Mouse (Mus musculus): Measurements from ENCODE around the gene Ttc39b. TPM values are rescaled to one million over a fixed set of nuclear protein-coding genes. Genes with fewer than 3 reads are reported as not detected.

Gene Ttc39b
- total RNA-seq, 1 experiment: 65.6 TPM

DNA sequence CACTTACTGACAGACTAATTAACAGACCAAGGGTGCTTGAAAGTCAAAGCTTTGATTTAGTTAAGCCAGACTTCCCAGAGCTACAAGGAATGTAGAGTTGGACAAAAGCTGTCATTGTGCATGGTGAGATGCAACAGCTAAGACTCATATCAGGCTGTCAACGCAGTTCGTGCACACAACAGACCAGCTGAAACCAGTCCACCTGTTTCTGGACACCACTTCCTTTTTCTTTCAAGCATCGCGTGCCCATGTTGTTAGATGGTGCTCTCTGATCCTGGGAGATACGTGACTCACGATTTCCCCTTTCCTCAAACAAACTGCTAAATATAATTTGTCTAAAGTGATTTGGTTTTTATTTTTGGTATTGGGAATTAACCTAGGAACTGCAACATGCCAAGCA, 29.9 kb upstream of the Ttc39b start:
- in situ Hi-C loops (cut with MboI; ENCODE audit: low sequenced_read_pairs in 2 of 2, unreplicated experiment in 2 of 2): no loop called here
- no peak for DNase-seq (ENCODE audit: low read depth, low spot score)
- H3K9me3 ChIP-seq (ENCODE audit: control insufficient read depth, insufficient read depth, low read depth, low read length): no peaks in the 10 kb centered on the region

DNA sequence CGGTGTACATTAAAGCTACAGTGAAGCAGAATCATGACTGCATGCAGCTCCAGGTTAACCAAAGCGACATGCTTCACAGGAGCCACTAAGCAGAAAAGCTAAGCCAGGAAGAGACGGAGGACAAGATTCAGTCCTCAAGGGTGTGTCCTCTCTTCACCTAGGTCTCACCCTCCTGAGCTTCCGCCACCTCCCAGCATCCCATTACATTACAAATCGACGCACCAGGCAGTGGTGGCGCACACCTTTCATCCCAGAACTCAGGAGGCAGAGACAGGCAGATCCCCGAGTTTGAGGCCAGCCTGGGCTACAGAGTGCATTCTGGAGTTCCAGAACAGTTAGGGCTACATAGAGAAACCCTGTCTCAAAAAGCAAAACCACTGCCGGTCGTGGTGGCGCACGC, 29.2 kb upstream of the Ttc39b start:
- TF ChIP-seq HCFC1 (IDR thresholded peaks at IDR 0.05; ENCODE audit: borderline replicate concordance, insufficient read depth, low read length): no peak
- TF ChIP-seq MAFK (IDR thresholded peaks at IDR 0.05; ENCODE audit: insufficient read depth, low read depth, low read length): no peak
- no peak for TF ChIP-seq ZNF384 (IDR thresholded peaks at IDR 0.05; ENCODE audit: low read depth, low read length)
- TF ChIP-seq CHD2 (IDR thresholded peaks at IDR 0.05; ENCODE audit: low read depth, low read length): no peak
- no peak for TF ChIP-seq ZC3H11A (IDR thresholded peaks at IDR 0.05; ENCODE audit: borderline replicate concordance, low read depth, low read length)
- Histone ChIP-seq H3K4me1 (ENCODE audit: control insufficient read depth in 2 of 2, insufficient read depth in 2 of 2, low read length in 2 of 2, poor library complexity in 1 of 2) (peaks cover 6 to 7% of the 10 kb centered on the region in 2 experiments; a peak in 3 of 4 replicates), H3K9ac (ENCODE audit: insufficient read depth, low read depth, low read length, poor library complexity, severe bottlenecking) (no peak overlapping the region; the same call in 1 of the 2 replicates), H3K4me3 (ENCODE audit: insufficient read depth in 1 of 2, low read depth in 1 of 2, low read length in 2 of 2, poor library complexity in 1 of 2, severe bottlenecking in 1 of 2) (no peak overlapping the region), H3K27ac (ENCODE audit: insufficient read depth, low read depth, low read length, poor library complexity, severe bottlenecking) (peak overlapping the region; percentile 44; the same call in 1 of the 2 replicates), H3K36me3 (ENCODE audit: control insufficient read depth, insufficient read depth, low read length, poor library complexity, severe bottlenecking) (peaks cover 8% of the 10 kb centered on the region; the same call in 1 of the 2 replicates), H3K9me3 (ENCODE audit: control insufficient read depth, insufficient read depth, low read depth, low read length) (no peaks in the 10 kb centered on the region)
- no peak for DNase-seq (ENCODE audit: low read depth, low spot score)
- in situ Hi-C loops (cut with MboI; ENCODE audit: low sequenced_read_pairs in 2 of 2, unreplicated experiment in 2 of 2): no loop called here

More for the DNA sequence above, 29.9 kb upstream of the Ttc39b start:
- Histone ChIP-seq H3K9ac (ENCODE audit: insufficient read depth, low read depth, low read length, poor library complexity, severe bottlenecking) (no peak overlapping the region), H3K27ac (ENCODE audit: insufficient read depth, low read depth, low read length, poor library complexity, severe bottlenecking) (peak overlapping the region; percentile 27; the same call in 1 of the 2 replicates), H3K4me3 (ENCODE audit: insufficient read depth in 1 of 2, low read depth in 1 of 2, low read length in 2 of 2, poor library complexity in 1 of 2, severe bottlenecking in 1 of 2) (no peak overlapping the region), H3K36me3 (ENCODE audit: control insufficient read depth, insufficient read depth, low read length, poor library complexity, severe bottlenecking) (peaks cover 8% of the 10 kb centered on the region; the same call in 1 of the 2 replicates), H3K4me1 (ENCODE audit: control insufficient read depth in 2 of 2, insufficient read depth in 2 of 2, low read length in 2 of 2, poor library complexity in 1 of 2) (peaks cover 6 to 7% of the 10 kb centered on the region in 2 experiments; a peak in 3 of 4 replicates)
- TF ChIP-seq CHD2 (IDR thresholded peaks at IDR 0.05; ENCODE audit: low read depth, low read length) (no peak), HCFC1 (IDR thresholded peaks at IDR 0.05; ENCODE audit: borderline replicate concordance, insufficient read depth, low read length) (no peak), ZNF384 (IDR thresholded peaks at IDR 0.05; ENCODE audit: low read depth, low read length) (no peak), MAFK (IDR thresholded peaks at IDR 0.05; ENCODE audit: insufficient read depth, low read depth, low read length) (no peak), ZC3H11A (IDR thresholded peaks at IDR 0.05; ENCODE audit: borderline replicate concordance, low read depth, low read length) (no peak)

DNA sequence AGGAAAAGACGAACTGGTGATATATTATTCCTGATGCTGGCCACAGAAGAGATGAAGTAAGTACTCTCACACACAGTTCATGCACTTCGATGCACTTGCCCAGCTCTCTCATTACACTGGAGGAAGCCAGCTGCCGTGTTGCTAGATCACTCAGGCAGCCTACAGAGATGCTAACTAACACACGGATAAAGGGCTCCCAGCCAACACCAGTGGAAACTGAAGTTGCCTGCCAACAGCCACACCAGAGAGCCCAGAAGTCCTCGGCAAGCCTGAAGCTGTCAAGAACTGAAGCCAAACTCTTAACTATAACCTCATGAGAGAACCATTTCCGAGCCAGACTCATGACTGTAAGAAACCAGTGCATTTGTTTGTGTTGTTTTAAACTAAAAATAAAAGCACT, 26.7 kb upstream of the Ttc39b start:
- in situ Hi-C loops (cut with MboI; ENCODE audit: low sequenced_read_pairs in 2 of 2, unreplicated experiment in 2 of 2): no loop called here
- no peak for DNase-seq (ENCODE audit: low read depth, low spot score)
- H3K4me1 ChIP-seq (ENCODE audit: control insufficient read depth in 2 of 2, insufficient read depth in 2 of 2, low read length in 2 of 2, poor library complexity in 1 of 2): peaks cover 6 to 7% of the 10 kb centered on the region in 2 experiments; a peak in 3 of 4 replicates
- H3K4me3 ChIP-seq (ENCODE audit: insufficient read depth in 1 of 2, low read depth in 1 of 2, low read length in 2 of 2, poor library complexity in 1 of 2, severe bottlenecking in 1 of 2): no peak overlapping the region
- H3K9ac ChIP-seq (ENCODE audit: insufficient read depth, low read depth, low read length, poor library complexity, severe bottlenecking): no peak overlapping the region
- no peak overlapping the region for H3K27ac ChIP-seq (ENCODE audit: insufficient read depth, low read depth, low read length, poor library complexity, severe bottlenecking)
- TF ChIP-seq CHD2 (IDR thresholded peaks at IDR 0.05; ENCODE audit: low read depth, low read length) (no peak), MAFK (IDR thresholded peaks at IDR 0.05; ENCODE audit: insufficient read depth, low read depth, low read length) (no peak), HCFC1 (IDR thresholded peaks at IDR 0.05; ENCODE audit: borderline replicate concordance, insufficient read depth, low read length) (no peak), ZNF384 (IDR thresholded peaks at IDR 0.05; ENCODE audit: low read depth, low read length) (no peak), ZC3H11A (IDR thresholded peaks at IDR 0.05; ENCODE audit: borderline replicate concordance, low read depth, low read length) (no peak)
- peaks cover 12% of the 10 kb centered on the region for H3K36me3 ChIP-seq (ENCODE audit: control insufficient read depth, insufficient read depth, low read length, poor library complexity, severe bottlenecking)
- H3K9me3 ChIP-seq (ENCODE audit: control insufficient read depth, insufficient read depth, low read depth, low read length): no peaks in the 10 kb centered on the region

DNA sequence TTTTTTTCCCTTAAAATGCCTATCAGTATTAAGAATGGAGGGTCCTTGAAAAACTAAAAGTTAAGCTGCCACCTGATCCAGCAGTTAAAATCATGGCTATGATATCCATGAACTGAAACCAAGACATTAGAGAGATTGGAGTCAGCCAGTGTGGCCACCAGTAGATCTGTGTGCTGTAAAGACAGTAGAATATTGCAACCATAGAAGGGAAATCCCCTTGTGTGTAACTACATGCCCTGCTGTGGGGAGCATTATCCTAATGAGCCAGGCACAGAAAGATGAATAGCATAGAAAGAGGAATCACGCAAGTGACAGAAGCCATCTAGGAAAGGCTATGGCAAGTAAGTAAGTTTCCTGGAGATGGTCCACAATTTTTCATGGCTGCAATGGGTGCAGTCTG, 24.9 kb upstream of the Ttc39b start:
- no peak for DNase-seq (ENCODE audit: low read depth, low spot score)
- no peak overlapping the region for H3K4me3 ChIP-seq (ENCODE audit: insufficient read depth in 1 of 2, low read depth in 1 of 2, low read length in 2 of 2, poor library complexity in 1 of 2, severe bottlenecking in 1 of 2)
- H3K4me1 ChIP-seq (ENCODE audit: control insufficient read depth in 2 of 2, insufficient read depth in 2 of 2, low read length in 2 of 2, poor library complexity in 1 of 2): peaks cover 5 to 6% of the 10 kb centered on the region in 2 experiments; a peak in 3 of 4 replicates
- peaks cover 14% of the 10 kb centered on the region for H3K36me3 ChIP-seq (ENCODE audit: control insufficient read depth, insufficient read depth, low read length, poor library complexity, severe bottlenecking)
- H3K9ac ChIP-seq (ENCODE audit: insufficient read depth, low read depth, low read length, poor library complexity, severe bottlenecking): no peak overlapping the region
- no peak overlapping the region for H3K27ac ChIP-seq (ENCODE audit: insufficient read depth, low read depth, low read length, poor library complexity, severe bottlenecking)
- TF ChIP-seq HCFC1 (IDR thresholded peaks at IDR 0.05; ENCODE audit: borderline replicate concordance, insufficient read depth, low read length) (no peak), ZC3H11A (IDR thresholded peaks at IDR 0.05; ENCODE audit: borderline replicate concordance, low read depth, low read length) (no peak), MAFK (IDR thresholded peaks at IDR 0.05; ENCODE audit: insufficient read depth, low read depth, low read length) (no peak), CHD2 (IDR thresholded peaks at IDR 0.05; ENCODE audit: low read depth, low read length) (no peak), ZNF384 (IDR thresholded peaks at IDR 0.05; ENCODE audit: low read depth, low read length) (no peak)
- H3K9me3 ChIP-seq (ENCODE audit: control insufficient read depth, insufficient read depth, low read depth, low read length): no peaks in the 10 kb centered on the region
- in situ Hi-C loops (cut with MboI; ENCODE audit: low sequenced_read_pairs in 2 of 2, unreplicated experiment in 2 of 2): no loop called here
